Mouse (Mus musculus) myocyte (in vitro differentiated cells): Measurements from ENCODE around the gene Ptrh2.

ENCODE experiments used
- CEBPB ChIP-seq: IDR thresholded peaks from 2 replicates; pipeline ENCODE4 v1.6.1; 2011; ENCODE audit warnings: mild to moderate bottlenecking, moderate library complexity; ENCODE audit not compliant: poor library complexity, insufficient read depth, severe bottlenecking
- E2F4 ChIP-seq: IDR thresholded peaks from one replicate; pipeline ENCODE4 v1.6.1; 2011; ENCODE audit warnings: mild to moderate bottlenecking, control low read depth, moderate library complexity; ENCODE audit not compliant: insufficient read depth
- MAX ChIP-seq: IDR thresholded peaks from one replicate; pipeline ENCODE4 v1.6.1; 2011; ENCODE audit warnings: low read depth, mild to moderate bottlenecking, control low read depth
- MYOD1 ChIP-seq, 3 experiments: IDR thresholded peaks; one replicate each; pipeline ENCODE4 v1.6.1; 2011; ENCODE audit warnings: control low read depth in 2 of 3, low read depth in 2 of 3, mild to moderate bottlenecking in 2 of 3, moderate library complexity in 1 of 3; ENCODE audit not compliant: insufficient read length in 2 of 3, control insufficient read depth in 1 of 3
- MYOG ChIP-seq, 3 experiments: IDR thresholded peaks; one replicate each; pipeline ENCODE4 v1.6.1; 2011; ENCODE audit warnings: control low read depth in 2 of 3, low read depth in 2 of 3, mild to moderate bottlenecking in 2 of 3; ENCODE audit not compliant: insufficient read length in 2 of 3, control insufficient read depth in 1 of 3, insufficient read depth in 1 of 3
- POLR2A ChIP-seq: IDR thresholded peaks from one replicate; pipeline ENCODE4 v1.6.1; 2011; ENCODE audit warnings: low read depth, mild to moderate bottlenecking, control low read depth, moderate library complexity; ENCODE audit not compliant: insufficient read length
- POLR2AphosphoS2 ChIP-seq: IDR thresholded peaks from one replicate; pipeline ENCODE4 v1.6.1; 2011; ENCODE audit warnings: low read depth, control low read depth; ENCODE audit not compliant: insufficient read length
- REST ChIP-seq: IDR thresholded peaks from one replicate; pipeline ENCODE4 v1.6.1; 2011; ENCODE audit warnings: mild to moderate bottlenecking, control low read depth, moderate library complexity; ENCODE audit not compliant: insufficient read depth, insufficient read length
- TCF12 ChIP-seq: IDR thresholded peaks from one replicate; pipeline ENCODE4 v1.6.1; 2011; ENCODE audit warnings: mild to moderate bottlenecking, control low read depth; ENCODE audit not compliant: poor library complexity, insufficient read depth, severe bottlenecking
- TCF3 ChIP-seq: IDR thresholded peaks from one replicate; pipeline ENCODE4 v1.6.1; 2011; ENCODE audit warnings: low read depth, control low read depth; ENCODE audit not compliant: insufficient read length
- USF1 ChIP-seq: IDR thresholded peaks from one replicate; pipeline ENCODE4 v1.6.1; 2011; ENCODE audit warnings: low read depth, mild to moderate bottlenecking, control low read depth, moderate library complexity

GRCm38 (mm10) chr11:86646885-86647459 lies 36.8 kb upstream of the Ptrh2 start:
- TF ChIP-seq POLR2AphosphoS2 (no peak), MAX (no peak), E2F4 (no peak), POLR2A (no peak), TCF3 (no peak), CEBPB (no peak), USF1 (no peak), MYOG (IDR thresholded peaks at IDR 0.05; ENCODE audit: control insufficient read depth in 1 of 3, insufficient read depth in 1 of 3, insufficient read length in 2 of 3, low read depth in 2 of 3) (no peak), TCF12 (no peak), MYOD1 (IDR thresholded peaks at IDR 0.05; ENCODE audit: control insufficient read depth in 1 of 3, insufficient read length in 2 of 3, low read depth in 2 of 3) (no peak), REST (no peak)
